Mouse (Mus musculus): ENCODE data around the gene Sox13. TPM values are rescaled to one million over a fixed set of nuclear protein-coding genes. Genes with fewer than 3 reads are reported as not detected.

The Sox13 gene
- total and polyA plus RNA-seq, 3 experiments, result 0.34 to 1.4 (median 0.90) TPM

DNA sequence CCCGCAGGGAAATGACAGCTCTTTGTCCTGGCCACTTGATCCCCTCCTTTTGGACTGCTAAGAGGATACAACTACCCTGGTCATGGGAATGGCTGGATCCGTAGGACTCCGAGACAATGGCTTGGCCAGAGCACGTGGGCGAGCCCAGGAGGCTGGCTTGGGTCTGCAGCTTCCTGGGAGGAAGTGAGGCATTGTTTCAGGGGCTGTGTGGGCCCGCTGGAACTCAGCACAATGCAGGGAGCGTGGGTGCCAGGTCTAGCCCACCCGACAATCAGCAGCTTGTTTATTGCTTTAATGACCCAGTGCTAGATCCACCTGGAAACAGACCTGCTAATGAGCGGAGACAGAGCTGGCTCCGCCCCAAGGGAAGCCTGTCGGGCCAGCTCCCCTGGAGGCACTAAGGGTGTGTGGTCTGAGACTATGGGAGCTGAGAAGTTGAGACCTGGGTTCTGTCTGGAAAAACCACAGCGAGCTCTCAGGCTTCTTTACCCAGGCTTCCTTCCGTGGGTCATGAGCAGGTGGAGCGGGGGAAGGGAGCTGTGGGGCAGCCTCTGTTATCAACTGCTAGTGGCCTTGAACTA, 24.3 kb upstream of the Sox13 start:
- Histone ChIP-seq H3K79me2 (replicated peaks; ENCODE audit: control insufficient read depth, extremely low read depth, insufficient read depth, poor library complexity, severe bottlenecking) (no peaks in the 10 kb centered on the region), H3K4me2 (ENCODE audit: insufficient read depth, low read depth, poor library complexity, severe bottlenecking) (no peak overlapping the region), H3K4me3 (replicated peaks in 1 of 3; ENCODE audit: low read depth in 2 of 3, low read length in 2 of 3, poor library complexity in 1 of 3) (no peak overlapping the region), H3K36me3 (replicated peaks in 1 of 2; ENCODE audit: control insufficient read depth in 1 of 2, insufficient read depth in 1 of 2, low read length in 1 of 2) (no peaks in the 10 kb centered on the region), H3K9me3 (replicated peaks; ENCODE audit: low read length) (peaks cover under 1% of the 10 kb centered on the region), H3K4me1 (ENCODE audit: control insufficient read depth in 1 of 2, insufficient read depth in 2 of 2) (0 out of 4 replicates have a peak, but pooled peaks cover 0 to 3% of the 10 kb centered on the region in 2 experiments), H3K27me3 (replicated peaks) (peaks cover 77% of the 10 kb centered on the region), H3K9ac (ENCODE audit: insufficient read depth, low read depth) (no peak overlapping the region), H3K27ac (ENCODE audit: insufficient read depth, low read depth) (no peak overlapping the region)
- in situ Hi-C loops (cut with MboI; ENCODE audit: low pct_ligation_motif_present, low pct_unique_long_range_greater_than_20kb, low sequenced_read_pairs) (no loop called here), dilution Hi-C loops (cut with MboI; ENCODE audit: extremely low pct_ligation_motif_present, extremely low pct_unique_long_range_greater_than_20kb, low sequenced_read_pairs) (no loop called here)
- TF ChIP-seq TBP (conservative IDR thresholded peaks at IDR 0.05; ENCODE audit: low read depth, low read length) (no peak), UBTF (IDR thresholded peaks at IDR 0.05; ENCODE audit: low read depth, low read length) (no peak), NRF1 (IDR thresholded peaks at IDR 0.05; ENCODE audit: low read depth, low read length) (no peak), CHD1 (IDR thresholded peaks at IDR 0.05; ENCODE audit: low read depth, low read length) (no peak), GABPA (IDR thresholded peaks at IDR 0.05; ENCODE audit: insufficient replicate concordance, low read depth, low read length) (no peak), USF2 (conservative IDR thresholded peaks at IDR 0.05; ENCODE audit: low read depth, low read length) (no peak), IRF4 (IDR thresholded peaks at IDR 0.05; ENCODE audit: low read depth, low read length) (no peak), POLR2AphosphoS2 (IDR thresholded peaks at IDR 0.05; ENCODE audit: low read depth, low read length) (no peak), KAT2A (IDR thresholded peaks at IDR 0.05; ENCODE audit: insufficient replicate concordance, low read length) (no peak), USF1 (IDR thresholded peaks at IDR 0.05; ENCODE audit: low read depth, low read length) (no peak), MYC (IDR thresholded peaks at IDR 0.05; ENCODE audit: low read depth, low read length) (no peak), ZMIZ1 (IDR thresholded peaks at IDR 0.05; ENCODE audit: low read depth, low read length) (no peak), MAZ (IDR thresholded peaks at IDR 0.05; ENCODE audit: low read depth, low read length) (no peak), POLR2A (IDR thresholded peaks at IDR 0.05; ENCODE audit: low read depth, low read length) (no peak), JUND (conservative IDR thresholded peaks at IDR 0.05; ENCODE audit: low read depth, low read length) (no peak), HCFC1 (IDR thresholded peaks at IDR 0.05; ENCODE audit: low read depth, low read length) (no peak), MEF2A (IDR thresholded peaks at IDR 0.05; ENCODE audit: borderline replicate concordance, low read depth, low read length) (no peak), E2F4 (IDR thresholded peaks at IDR 0.05; ENCODE audit: insufficient replicate concordance, low read depth, low read length) (no peak), RAD21 (IDR thresholded peaks at IDR 0.05; ENCODE audit: low read depth, low read length) (no peak)
- DNase-seq (ENCODE audit: extremely low read depth), result no peak

DNA sequence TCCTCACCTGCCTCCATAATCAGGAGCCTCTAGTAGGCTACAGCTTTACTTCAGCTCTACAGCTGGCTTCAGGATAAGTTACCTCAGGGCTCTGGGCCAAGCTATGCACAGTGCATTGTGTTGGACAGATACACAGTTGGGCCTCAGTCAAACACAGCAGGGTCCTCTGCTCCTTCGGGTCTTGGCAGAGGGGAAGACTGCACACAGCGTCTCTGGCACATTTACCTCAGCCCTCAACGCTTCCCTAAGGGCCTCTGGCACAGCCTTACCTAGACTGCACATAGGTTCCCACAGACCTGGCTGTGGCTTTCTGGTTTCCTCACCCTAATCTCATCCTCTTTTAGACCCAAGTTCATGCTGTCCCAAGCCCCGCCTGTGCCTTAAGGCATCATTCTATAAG, 22.1 kb upstream of the Sox13 start:
- Histone ChIP-seq H3K27me3 (replicated peaks) (peaks cover 69% of the 10 kb centered on the region), H3K4me1 (ENCODE audit: control insufficient read depth in 1 of 2, insufficient read depth in 2 of 2) (0 out of 4 replicates have a peak, but pooled peaks cover 0 to 3% of the 10 kb centered on the region in 2 experiments), H3K9me3 (replicated peaks; ENCODE audit: low read length) (peaks cover 4% of the 10 kb centered on the region), H3K9ac (ENCODE audit: insufficient read depth, low read depth) (no peak overlapping the region), H3K79me2 (replicated peaks; ENCODE audit: control insufficient read depth, extremely low read depth, insufficient read depth, poor library complexity, severe bottlenecking) (no peaks in the 10 kb centered on the region), H3K36me3 (replicated peaks in 1 of 2; ENCODE audit: control insufficient read depth in 1 of 2, insufficient read depth in 1 of 2, low read length in 1 of 2) (no peaks in the 10 kb centered on the region), H3K4me2 (ENCODE audit: insufficient read depth, low read depth, poor library complexity, severe bottlenecking) (no peak overlapping the region), H3K27ac (ENCODE audit: insufficient read depth, low read depth) (no peak overlapping the region), H3K4me3 (replicated peaks in 1 of 3; ENCODE audit: low read depth in 2 of 3, low read length in 2 of 3, poor library complexity in 1 of 3) (no peak overlapping the region)
- dilution Hi-C loops (cut with MboI; ENCODE audit: extremely low pct_ligation_motif_present, extremely low pct_unique_long_range_greater_than_20kb, low sequenced_read_pairs) (no loop called here), in situ Hi-C loops (cut with MboI; ENCODE audit: low pct_ligation_motif_present, low pct_unique_long_range_greater_than_20kb, low sequenced_read_pairs) (no loop called here)
- DNase-seq (ENCODE audit: extremely low read depth), result no peak
- TF ChIP-seq IRF4 (IDR thresholded peaks at IDR 0.05; ENCODE audit: low read depth, low read length) (no peak), RAD21 (IDR thresholded peaks at IDR 0.05; ENCODE audit: low read depth, low read length) (no peak), EP300 (IDR thresholded peaks at IDR 0.05; ENCODE audit: low read length) (no peak), KAT2A (IDR thresholded peaks at IDR 0.05; ENCODE audit: insufficient replicate concordance, low read length) (no peak), ELF1 (IDR thresholded peaks at IDR 0.05; ENCODE audit: low read depth, low read length) (no peak), ZC3H11A (IDR thresholded peaks at IDR 0.05; ENCODE audit: low read depth, low read length) (no peak), POLR2A (IDR thresholded peaks at IDR 0.05; ENCODE audit: low read depth, low read length) (no peak), TBP (conservative IDR thresholded peaks at IDR 0.05; ENCODE audit: low read depth, low read length) (no peak), CHD2 (IDR thresholded peaks at IDR 0.05; ENCODE audit: low read length) (no peak), JUN (IDR thresholded peaks at IDR 0.05; ENCODE audit: insufficient read depth, low read depth, low read length) (no peak), SIN3A (IDR thresholded peaks at IDR 0.05; ENCODE audit: low read length) (no peak), ETS1 (conservative IDR thresholded peaks at IDR 0.05; ENCODE audit: low read depth, low read length) (no peak), SMC3 (IDR thresholded peaks at IDR 0.05; ENCODE audit: low read depth, low read length) (no peak), UBTF (IDR thresholded peaks at IDR 0.05; ENCODE audit: low read depth, low read length) (no peak), GABPA (IDR thresholded peaks at IDR 0.05; ENCODE audit: insufficient replicate concordance, low read depth, low read length) (no peak), RCOR1 (conservative IDR thresholded peaks at IDR 0.05; ENCODE audit: low read depth, low read length) (no peak)

Measured in CH12.LX (cell line).